Mouse (Mus musculus): ENCODE measurements around the gene Gpatch11. TPM values are rescaled to one million over a fixed set of nuclear protein-coding genes. Genes with fewer than 3 reads are reported as not detected.
"Not testable (repeated sequence)": the region's sequence is repeated elsewhere in the genome, so short reads cannot be mapped to it uniquely, and the experiment has no call there.

The Gpatch11 gene
- polyA plus RNA-seq (2012; fragmentation: generic; extraction: Trizol): 14.5 TPM
- long read RNA-seq, experiment 1, full-length matches to known transcripts: 8 of 18 reads
- long read RNA-seq, experiment 1, partial matches to known transcripts: 3 of 18 reads
- long read RNA-seq, experiment 1, other reads (novel, unspliced or antisense): 7 of 18 reads
- long read RNA-seq, experiment 2, full-length matches to known transcripts: 20 of 25 reads
- long read RNA-seq, experiment 2, partial matches to known transcripts: 1 of 25 reads
- long read RNA-seq, experiment 2, other reads (novel, unspliced or antisense): 4 of 25 reads

GRCm38 (mm10) chr17:78834856-78835835, at the start of gene Gpatch11, which contains the start of gene Heatr5b:
Gene Gpatch11 (plus strand): TSS chr17:78835567.
Gene Heatr5b (minus strand): TSS chr17:78835364.
- peaks cover 13% of the 10 kb centered on the region for H3K36me3 ChIP-seq (ENCODE audit: control insufficient read depth, insufficient read depth)
- peak within 1 kb of the TSS; percentile 97 for H3K4me3 ChIP-seq (ENCODE audit: insufficient read depth, poor library complexity, severe bottlenecking)
- peak within 1 kb of the TSS; percentile 78 for H3ac ChIP-seq (ENCODE audit: control insufficient read depth, insufficient read length, low read depth)
- TF ChIP-seq USF1 (IDR thresholded peaks at IDR 0.05; ENCODE audit: low read depth) (no peak), MYOG (IDR thresholded peaks at IDR 0.05; ENCODE audit: control insufficient read depth, extremely low read depth, insufficient read length) (no peak)
- H3K79me2 ChIP-seq (ENCODE audit: control insufficient read depth, insufficient read depth): no peaks in the 10 kb centered on the region
- H3K27me3 ChIP-seq (ENCODE audit: control insufficient read depth, insufficient read depth, insufficient read length): no peaks in the 10 kb centered on the region
- no peaks in the 10 kb centered on the region for H3K79me3 ChIP-seq (ENCODE audit: low read depth)

DNA sequence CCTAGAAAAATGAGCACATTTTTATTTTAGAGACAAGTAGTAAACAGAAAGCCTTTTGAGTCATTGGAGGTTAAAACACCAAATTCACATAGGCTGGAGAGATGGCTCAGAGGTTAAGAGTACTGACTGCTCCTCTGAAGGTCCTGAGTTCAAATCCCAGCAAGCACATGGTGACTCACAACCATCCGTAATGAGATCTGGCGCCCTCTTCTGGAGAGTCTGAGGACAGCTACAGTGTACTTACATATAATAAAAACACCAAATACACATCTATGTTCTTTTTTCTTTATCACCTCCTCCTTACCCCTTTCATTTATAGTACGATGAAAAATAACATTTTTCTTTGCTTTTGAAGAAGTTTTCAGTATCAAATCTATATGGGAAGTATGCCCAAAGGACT, 47.1 kb upstream of the Gpatch11 start:
- not testable (repeated sequence) for H3ac ChIP-seq (ENCODE audit: control insufficient read depth, insufficient read length, low read depth); H3K79me3 ChIP-seq (ENCODE audit: low read depth); H3K4me3 ChIP-seq (ENCODE audit: insufficient read depth, poor library complexity, severe bottlenecking); H3K27me3 ChIP-seq (ENCODE audit: control insufficient read depth, insufficient read depth, insufficient read length); H3K79me2 ChIP-seq (ENCODE audit: control insufficient read depth, insufficient read depth)
- H3K36me3 ChIP-seq (ENCODE audit: control insufficient read depth, insufficient read depth): peaks cover 14% of the 10 kb centered on the region

GRCm38 (mm10) chr17:78791068-78791689, 44.2 kb upstream of the Gpatch11 start:
- Histone ChIP-seq H3ac (ENCODE audit: control insufficient read depth, insufficient read length, low read depth) (no peak overlapping the region), H3K79me2 (ENCODE audit: control insufficient read depth, insufficient read depth) (no peaks in the 10 kb centered on the region), H3K36me3 (ENCODE audit: control insufficient read depth, insufficient read depth) (peaks cover 26% of the 10 kb centered on the region), H3K27me3 (ENCODE audit: control insufficient read depth, insufficient read depth, insufficient read length) (no peaks in the 10 kb centered on the region), H3K79me3 (ENCODE audit: low read depth) (no peaks in the 10 kb centered on the region), H3K4me3 (ENCODE audit: insufficient read depth, poor library complexity, severe bottlenecking) (no peak overlapping the region)
- TF ChIP-seq CEBPB (IDR thresholded peaks at IDR 0.05; ENCODE audit: low read depth) (no peak), FOSL1 (IDR thresholded peaks at IDR 0.05; ENCODE audit: insufficient read depth, low read length, poor library complexity, severe bottlenecking) (no peak), USF1 (IDR thresholded peaks at IDR 0.05; ENCODE audit: low read depth) (no peak), MAX (IDR thresholded peaks at IDR 0.05) (no peak)

- no peak overlapping the region for H3K4me3 ChIP-seq (ENCODE audit: insufficient read depth, poor library complexity, severe bottlenecking)
- H3K36me3 ChIP-seq (ENCODE audit: control insufficient read depth, insufficient read depth): peaks cover 26% of the 10 kb centered on the region
- no peaks in the 10 kb centered on the region for H3K79me2 ChIP-seq (ENCODE audit: control insufficient read depth, insufficient read depth)
- no peak overlapping the region for H3ac ChIP-seq (ENCODE audit: control insufficient read depth, insufficient read length, low read depth)
- TF ChIP-seq USF1 (IDR thresholded peaks at IDR 0.05; ENCODE audit: low read depth): no peak
- TF ChIP-seq MYOD1 (IDR thresholded peaks at IDR 0.05; ENCODE audit: control insufficient read depth, insufficient read length, low read depth): no peak
- H3K27me3 ChIP-seq (ENCODE audit: control insufficient read depth, insufficient read depth, insufficient read length): no peaks in the 10 kb centered on the region
- H3K79me3 ChIP-seq (ENCODE audit: low read depth): no peaks in the 10 kb centered on the region
Observed at GRCm38 (mm10) chr17:78791690-78792070, 43.7 kb upstream of the Gpatch11 start.

GRCm38 (mm10) chr17:78792122-78792521, 43.2 kb upstream of the Gpatch11 start:
- peaks cover 26% of the 10 kb centered on the region for H3K36me3 ChIP-seq (ENCODE audit: control insufficient read depth, insufficient read depth)
- H3K4me3 ChIP-seq (ENCODE audit: insufficient read depth, poor library complexity, severe bottlenecking): no peak overlapping the region
- H3ac ChIP-seq (ENCODE audit: control insufficient read depth, insufficient read length, low read depth): no peak overlapping the region
- H3K27me3 ChIP-seq (ENCODE audit: control insufficient read depth, insufficient read depth, insufficient read length): no peaks in the 10 kb centered on the region
- TF ChIP-seq MYOD1 (IDR thresholded peaks at IDR 0.05; ENCODE audit: control insufficient read depth, insufficient read length, low read depth) (no peak), USF1 (IDR thresholded peaks at IDR 0.05; ENCODE audit: low read depth) (no peak), FOSL1 (IDR thresholded peaks at IDR 0.05; ENCODE audit: insufficient read depth, low read length, poor library complexity, severe bottlenecking) (no peak), MYOG (IDR thresholded peaks at IDR 0.05; ENCODE audit: control insufficient read depth, extremely low read depth, insufficient read length) (no peak), CTCF (IDR thresholded peaks at IDR 0.05; ENCODE audit: control insufficient read depth, insufficient read depth, insufficient read length) (no peak), CEBPB (IDR thresholded peaks at IDR 0.05; ENCODE audit: low read depth) (no peak), MAX (IDR thresholded peaks at IDR 0.05) (no peak)
- H3K79me2 ChIP-seq (ENCODE audit: control insufficient read depth, insufficient read depth): no peaks in the 10 kb centered on the region
- no peaks in the 10 kb centered on the region for H3K79me3 ChIP-seq (ENCODE audit: low read depth)

DNA sequence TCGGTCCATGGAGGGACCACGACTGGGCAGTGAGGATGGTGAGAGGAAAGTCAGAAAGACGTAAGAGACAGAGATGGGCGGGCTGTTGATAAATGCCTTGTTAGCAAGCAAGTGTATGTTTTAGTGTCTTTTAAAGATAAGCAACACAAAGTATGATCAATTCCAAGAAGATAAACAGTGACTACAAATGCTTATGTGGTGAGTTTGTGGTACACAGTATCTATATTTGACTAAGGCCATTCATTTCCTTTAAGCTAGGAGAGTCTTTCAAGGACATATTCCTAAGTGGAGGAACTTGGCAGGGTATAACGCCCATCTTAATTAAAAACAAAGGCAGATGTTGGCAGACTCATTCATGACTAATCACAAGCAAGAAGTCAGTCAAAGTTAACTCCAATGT, 41.0 kb upstream of the Gpatch11 start:
- Histone ChIP-seq H3K79me3 (ENCODE audit: low read depth) (no peaks in the 10 kb centered on the region), H3K36me3 (ENCODE audit: control insufficient read depth, insufficient read depth) (peaks cover 30% of the 10 kb centered on the region), H3ac (ENCODE audit: control insufficient read depth, insufficient read length, low read depth) (no peak overlapping the region), H3K4me3 (ENCODE audit: insufficient read depth, poor library complexity, severe bottlenecking) (no peak overlapping the region), H3K79me2 (ENCODE audit: control insufficient read depth, insufficient read depth) (no peaks in the 10 kb centered on the region), H3K27me3 (ENCODE audit: control insufficient read depth, insufficient read depth, insufficient read length) (no peaks in the 10 kb centered on the region)
- TF ChIP-seq MYOD1 (IDR thresholded peaks at IDR 0.05; ENCODE audit: control insufficient read depth, insufficient read length, low read depth) (no peak), FOSL1 (IDR thresholded peaks at IDR 0.05; ENCODE audit: insufficient read depth, low read length, poor library complexity, severe bottlenecking) (no peak), CEBPB (IDR thresholded peaks at IDR 0.05; ENCODE audit: low read depth) (no peak), CTCF (IDR thresholded peaks at IDR 0.05; ENCODE audit: control insufficient read depth, insufficient read depth, insufficient read length) (no peak), USF1 (IDR thresholded peaks at IDR 0.05; ENCODE audit: low read depth) (no peak), MAX (IDR thresholded peaks at IDR 0.05) (no peak), MYOG (IDR thresholded peaks at IDR 0.05; ENCODE audit: control insufficient read depth, extremely low read depth, insufficient read length) (no peak)
